Mouse (Mus musculus) layer of hippocampus, adult 8-10 months (tissue): ENCODE measurements around the gene Entr1. TPM values are rescaled to one million over a fixed set of nuclear protein-coding genes. Genes with fewer than 3 reads are reported as not detected.
"Not testable (repeated sequence)": the region's sequence is repeated elsewhere in the genome, so short reads cannot be mapped to it uniquely, and the experiment has no call there.

ENCODE experiments used
- DNase-seq, 2 experiments: peaks; one replicate each; pipeline ENCODE4 v3.0.0; 2022; ENCODE audit warnings: low spot score in 2 of 2
- total RNA-seq, 4 experiments: library from RNA; stranded (reverse); gene quantifications; 2 replicates each; pipeline ENCODE4 v1.2.4; 2022

Gene Entr1
- total RNA-seq, 4 experiments from 2014 or later, result 125 to 165 (median 148) TPM

- DNase-seq, result no peak
Measured at GRCm38 (mm10) chr2:26388682-26389153, 398 bp downstream of the Entr1 start.

GRCm38 (mm10) chr2:26387713-26388112 lies 1.4 kb downstream of the Entr1 start:
- DNase-seq, result no peak

GRCm38 (mm10) chr2:26380871-26381270 lies 8.2 kb downstream of the Entr1 start:
- DNase-seq, result not testable (repeated sequence)

- peak; percentile 73 to 77 for DNase-seq
Measured at GRCm38 (mm10) chr2:26380131-26380771, 8.9 kb downstream of the Entr1 start, which contains the start of gene Snapc4. Gene Snapc4, minus strand, starts transcription at chr2:26380653.

- DNase-seq, result no peak
Measured at GRCm38 (mm10) chr2:26372396-26372795, 16.7 kb downstream of the Entr1 start.

- DNase-seq, result no peak
Measured at GRCm38 (mm10) chr2:26368572-26368971, 20.5 kb downstream of the Entr1 start.

- no peak for DNase-seq
Measured at GRCm38 (mm10) chr2:26367911-26368310, 21.2 kb downstream of the Entr1 start.

GRCm38 (mm10) chr2:26364738-26365465 lies 24.2 kb downstream of the Entr1 start:
- DNase-seq, result no peak

GRCm38 (mm10) chr2:26363481-26363880 lies 25.6 kb downstream of the Entr1 start:
- DNase-seq, result no peak

GRCm38 (mm10) chr2:26362991-26363390 lies 26.1 kb downstream of the Entr1 start:
- DNase-seq, result no peak

GRCm38 (mm10) chr2:26360772-26361171 lies 28.3 kb downstream of the Entr1 start, which contains the start of gene Card9:
Gene Card9, minus strand, starts transcription at chr2:26360918.
- no peak for DNase-seq

- no peak for DNase-seq
Measured at GRCm38 (mm10) chr2:26359983-26360382, 29.1 kb downstream of the Entr1 start.

GRCm38 (mm10) chr2:26358667-26359320 lies 30.3 kb downstream of the Entr1 start:
- DNase-seq, result peak in 1 of 2 experiments; percentile 23

- no peak for DNase-seq
Measured at GRCm38 (mm10) chr2:26357484-26357883, 31.6 kb downstream of the Entr1 start.

GRCm38 (mm10) chr2:26356678-26357077 lies 32.4 kb downstream of the Entr1 start:
- DNase-seq, result no peak

- no peak for DNase-seq
Measured at GRCm38 (mm10) chr2:26356231-26356630, 32.9 kb downstream of the Entr1 start.

- no peak for DNase-seq
Measured at GRCm38 (mm10) chr2:26354401-26354800, 34.7 kb downstream of the Entr1 start.

- DNase-seq, result peak in 1 of 2 experiments; percentile 29
Measured at GRCm38 (mm10) chr2:26353066-26353980, 35.8 kb downstream of the Entr1 start.

- DNase-seq, result peak; percentile 22 to 44
Measured at GRCm38 (mm10) chr2:26352291-26352910, 36.7 kb downstream of the Entr1 start.
